Mouse (Mus musculus) olfactory bulb, adult 2 months (tissue): ENCODE results near the gene Nlrp2. TPM values are rescaled to one million over a fixed set of nuclear protein-coding genes. Genes with fewer than 3 reads are reported as not detected.

ENCODE experiments used
- H3K27ac ChIP-seq: fragments of 200-500 bp; 2 replicates; pipeline ENCODE4 v1.5.1; 2012; ENCODE audit warnings: low read depth, low read length; ENCODE audit not compliant: insufficient read depth
- H3K4me1 ChIP-seq: fragments of 200-500 bp; 2 replicates; pipeline ENCODE4 v1.6.1; 2012; ENCODE audit warnings: low read length; ENCODE audit not compliant: control insufficient read depth, insufficient read depth
- H3K4me3 ChIP-seq: fragments of 200-500 bp; 2 replicates; pipeline ENCODE4 v1.5.1; 2012; ENCODE audit warnings: mild to moderate bottlenecking, low read depth, low read length, moderate library complexity; ENCODE audit not compliant: insufficient read depth
- CTCF ChIP-seq: fragments of 200-500 bp; IDR thresholded peaks from 2 replicates; pipeline ENCODE4 v1.5.1; 2012; ENCODE audit warnings: low read depth, mild to moderate bottlenecking, low read length, moderate library complexity; ENCODE audit not compliant: insufficient read depth
- POLR2A ChIP-seq: fragments of 200-500 bp; IDR thresholded peaks from 2 replicates; pipeline ENCODE4 v1.6.1; 2012; ENCODE audit warnings: mild to moderate bottlenecking, low read depth, low read length, moderate library complexity; ENCODE audit not compliant: insufficient read depth
- WGBS: fragments of 180-500 bp; shearing (Covaris S2); methylation state at CpG from one replicate; pipeline ENCODE4 v1.1.7; 2018; 5-methylcytosine and 5-hydroxymethylcytosine counted together
- polyA plus RNA-seq: library from polyadenylated mRNA; stranded (reverse); fragments of >200 nt; gene quantifications from 2 replicates; pipeline ENCODE4 v1.2.4, GENCODE M21; 2012; ENCODE audit warnings: low replicate concordance; ENCODE audit not compliant: missing spikeins, insufficient read depth, insufficient read length

The Nlrp2 gene
- polyA plus RNA-seq: not detected in 2 replicates

DNA sequence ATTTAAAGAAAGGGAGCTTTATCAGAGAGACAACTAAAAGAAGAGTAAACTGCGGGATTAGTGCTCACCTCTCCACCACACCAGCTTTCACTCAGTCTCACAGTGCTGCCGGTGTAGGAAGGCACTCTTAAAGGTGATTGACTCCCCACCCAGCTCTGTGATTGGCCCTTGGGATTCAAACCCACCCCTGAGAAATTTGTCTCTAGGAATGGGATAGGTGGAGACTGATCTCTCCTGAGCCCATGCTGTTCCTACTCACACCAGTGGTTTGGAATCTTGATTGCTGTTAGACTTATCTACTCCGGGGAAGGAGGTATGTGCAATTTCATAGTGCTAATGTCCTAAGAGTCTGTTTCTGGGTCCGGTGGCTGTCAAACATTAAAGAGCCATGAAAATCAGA, at the start of gene Nlrp2:
Gene Nlrp2 (minus strand): TSS at position 101 of the 400 bp plus-strand sequence.
- WGBS: 84% methylated on average over 4 of the region's 4 CpGs
- no peak within 1 kb of the TSS for H3K27ac ChIP-seq

DNA sequence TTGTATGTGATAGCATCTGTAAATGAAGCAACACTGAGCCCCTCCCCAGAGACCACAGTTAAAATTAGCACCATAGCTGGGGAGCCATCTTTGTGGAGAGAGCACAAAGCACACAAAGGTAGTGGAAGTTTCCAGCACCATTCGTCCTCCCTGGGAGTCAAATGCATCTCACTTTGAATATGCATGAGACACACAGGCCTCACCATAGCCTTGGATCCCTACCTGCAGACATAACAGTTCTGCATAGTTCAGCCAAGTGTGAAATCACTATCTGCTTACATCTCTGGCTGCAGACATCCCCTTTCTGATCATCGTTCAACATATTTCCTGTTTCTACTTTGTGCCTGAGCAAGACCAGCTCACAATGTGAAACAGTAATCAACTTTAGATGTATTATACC, 15.9 kb upstream of the Nlrp2 start:
- H3K4me1 ChIP-seq: no peaks in the 10 kb centered on the region
- no peak for TF ChIP-seq CTCF
- no peak overlapping the region for H3K27ac ChIP-seq
- no peak overlapping the region for H3K4me3 ChIP-seq
- WGBS: 83% methylated on average over 2 of the region's 2 CpGs

More for the DNA sequence above, at the start of gene Nlrp2:
- Histone ChIP-seq H3K4me1 (no peaks in the 10 kb centered on the region), H3K4me3 (no peak within 1 kb of the TSS)
- TF ChIP-seq CTCF (no peak), POLR2A (no peak)

DNA sequence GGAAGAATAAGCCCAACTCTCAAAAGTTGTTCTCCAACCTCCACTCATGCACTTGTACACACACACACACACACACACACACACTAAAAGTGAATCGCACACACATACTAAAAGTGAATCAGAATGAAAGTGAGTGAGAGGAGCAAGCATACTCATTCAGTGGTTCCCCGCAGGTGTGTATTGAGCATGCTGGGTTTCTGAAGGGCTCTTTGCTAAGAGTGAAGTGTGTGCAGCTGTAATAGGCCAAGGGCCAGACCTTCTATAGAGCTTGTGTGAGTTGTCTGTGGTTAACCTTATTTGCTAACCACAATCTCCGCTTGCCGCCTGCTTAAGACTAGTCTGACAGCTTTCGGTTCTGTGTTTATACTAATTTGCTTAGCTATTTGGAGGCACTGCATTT, 12.8 kb upstream of the Nlrp2 start:
- Histone ChIP-seq H3K4me3 (no peak overlapping the region), H3K4me1 (no peaks in the 10 kb centered on the region), H3K27ac (no peak overlapping the region)
- no peak for TF ChIP-seq CTCF
- no peak for TF ChIP-seq POLR2A
- 94% methylated on average over 5 of the region's 5 CpGs for WGBS

DNA sequence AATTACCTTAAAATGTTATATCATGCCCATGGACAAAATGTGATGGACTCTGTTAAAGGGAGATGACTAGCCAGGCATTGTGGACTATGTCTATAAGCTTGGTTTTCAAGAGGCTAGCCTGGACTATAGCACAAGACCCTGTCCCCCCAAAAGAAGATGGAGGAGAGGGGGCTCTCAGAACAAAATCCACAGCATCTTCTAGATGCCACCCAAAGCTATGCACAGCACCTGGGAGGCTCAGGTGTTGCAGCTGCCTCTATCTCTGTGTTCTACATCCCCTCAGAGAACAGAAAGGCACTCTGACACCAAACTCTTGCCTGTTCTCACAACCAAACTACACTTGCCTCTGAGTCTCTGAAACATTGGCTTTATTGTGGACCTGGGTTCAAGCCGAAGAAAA, 598 bp downstream of the Nlrp2 start, which contains the start of gene Gm5065:
Gene Gm5065 (plus strand): TSS at position 301 of the 400 bp plus-strand sequence.
- 90% methylated on average over 1 of the region's 1 CpGs for WGBS
- Histone ChIP-seq H3K4me1 (no peaks in the 10 kb centered on the region), H3K27ac (no peak within 1 kb of the TSS), H3K4me3 (no peak within 1 kb of the TSS)
- no peak for TF ChIP-seq CTCF
- no peak for TF ChIP-seq POLR2A

DNA sequence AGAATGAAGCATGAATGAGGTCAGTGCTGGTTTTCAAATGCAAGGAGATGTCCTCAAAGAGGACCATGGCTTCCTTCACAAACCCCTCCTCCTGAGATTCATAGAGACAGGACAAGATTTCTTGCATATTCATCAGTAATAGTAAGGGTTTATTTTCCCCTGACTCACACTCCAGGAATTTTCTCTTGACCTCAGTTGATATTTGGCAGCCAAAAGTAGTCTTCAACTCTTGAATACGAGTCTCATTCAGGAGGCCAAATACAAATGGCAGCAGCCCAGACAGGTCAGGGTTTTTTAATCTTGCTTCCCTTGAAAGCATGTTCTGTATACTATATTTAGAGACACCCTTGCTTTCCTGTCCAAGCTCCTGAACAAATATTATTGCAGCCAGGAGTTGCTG, 23.3 kb downstream of the Nlrp2 start:
- no peaks in the 10 kb centered on the region for H3K4me1 ChIP-seq
- no peak overlapping the region for H3K27ac ChIP-seq
- H3K4me3 ChIP-seq: no peak overlapping the region
- TF ChIP-seq CTCF (no peak), POLR2A (no peak)
- 83% methylated on average over 1 of the region's 1 CpGs for WGBS

DNA sequence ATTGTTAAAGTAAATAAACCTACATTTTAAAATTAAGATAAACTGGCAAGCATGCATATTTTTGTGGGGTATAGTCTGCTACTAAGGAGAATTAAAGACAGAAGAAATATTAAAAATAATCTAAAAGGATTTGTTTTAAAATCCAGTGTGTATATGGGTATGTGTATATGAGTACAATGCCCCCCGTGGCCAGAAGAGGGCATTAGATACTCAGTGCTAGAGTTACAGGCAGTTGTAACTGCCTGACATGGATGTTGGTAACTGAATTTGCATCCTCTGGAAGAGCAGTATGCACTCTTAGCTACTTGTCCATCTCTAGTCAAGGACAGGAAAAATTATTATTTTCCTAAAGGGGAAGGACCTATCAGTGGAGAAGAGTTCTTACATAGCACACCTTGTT, 62.6 kb downstream of the Nlrp2 start:
- TF ChIP-seq CTCF (no peak), POLR2A (no peak)
- no peaks in the 10 kb centered on the region for H3K4me1 ChIP-seq
- no peak overlapping the region for H3K27ac ChIP-seq
- H3K4me3 ChIP-seq: no peak overlapping the region
- WGBS: 58% methylated on average over 1 of the region's 1 CpGs

DNA sequence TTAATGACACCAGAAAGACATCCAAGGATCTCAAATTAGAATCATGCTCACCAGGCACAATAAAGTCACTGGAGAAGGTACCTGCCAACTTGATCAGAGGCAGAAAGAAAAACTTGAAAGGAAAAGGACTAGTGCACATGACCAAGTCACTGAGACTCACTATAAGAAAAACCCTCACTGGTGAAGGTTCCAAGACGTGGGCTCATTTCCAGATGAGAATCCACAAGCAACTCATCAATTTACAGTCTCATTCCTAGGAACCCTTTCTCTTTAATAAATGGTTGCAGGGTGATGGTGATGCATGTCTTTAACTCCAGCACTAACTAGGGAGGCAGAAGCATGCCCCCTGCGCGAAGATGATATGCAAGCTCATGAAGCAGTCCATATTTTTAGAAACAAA, 87.8 kb downstream of the Nlrp2 start:
- no peaks in the 10 kb centered on the region for H3K4me1 ChIP-seq
- TF ChIP-seq CTCF: no peak
- TF ChIP-seq POLR2A: no peak
- H3K4me3 ChIP-seq: no peak overlapping the region
- WGBS: 85% methylated on average over 3 of the region's 3 CpGs
- H3K27ac ChIP-seq: no peak overlapping the region

Other genes starting within 250 kb of the Nlrp2 start
- gene Rfpl4, start 234.1 kb downstream of the Nlrp2 start, polyA plus RNA-seq: not detected in 2 replicates
- not detected in 2 replicates for gene Rasl2-9, start 225.1 kb downstream of the Nlrp2 start, polyA plus RNA-seq
- gene Vmn1r55, start 201.4 kb downstream of the Nlrp2 start, polyA plus RNA-seq: not detected in 2 replicates
- not detected in 2 replicates for gene Vmn1r56, start 154.3 kb downstream of the Nlrp2 start, polyA plus RNA-seq
- gene Vmn1r57, start 132.5 kb downstream of the Nlrp2 start, polyA plus RNA-seq: not detected in 2 replicates
- not detected in 2 replicates for gene Gm5065, start 498 bp downstream of the Nlrp2 start, polyA plus RNA-seq
- gene Vmn1r58, start 62.4 kb upstream of the Nlrp2 start, polyA plus RNA-seq: not detected in 2 replicates
- gene Vmn1r59, start 105.7 kb upstream of the Nlrp2 start, polyA plus RNA-seq: not detected in 2 replicates
- gene Vmn2r28, start 142.9 kb upstream of the Nlrp2 start, polyA plus RNA-seq: not detected in 2 replicates
- not detected in 2 replicates for gene Vmn1r60, start 196.3 kb upstream of the Nlrp2 start, polyA plus RNA-seq